Mouse (Mus musculus): ENCODE data around the gene Dmac1.
"Not testable (repeated sequence)": the region's sequence is repeated elsewhere in the genome, so short reads cannot be mapped to it uniquely, and the experiment has no call there.

Gene Dmac1

DNA sequence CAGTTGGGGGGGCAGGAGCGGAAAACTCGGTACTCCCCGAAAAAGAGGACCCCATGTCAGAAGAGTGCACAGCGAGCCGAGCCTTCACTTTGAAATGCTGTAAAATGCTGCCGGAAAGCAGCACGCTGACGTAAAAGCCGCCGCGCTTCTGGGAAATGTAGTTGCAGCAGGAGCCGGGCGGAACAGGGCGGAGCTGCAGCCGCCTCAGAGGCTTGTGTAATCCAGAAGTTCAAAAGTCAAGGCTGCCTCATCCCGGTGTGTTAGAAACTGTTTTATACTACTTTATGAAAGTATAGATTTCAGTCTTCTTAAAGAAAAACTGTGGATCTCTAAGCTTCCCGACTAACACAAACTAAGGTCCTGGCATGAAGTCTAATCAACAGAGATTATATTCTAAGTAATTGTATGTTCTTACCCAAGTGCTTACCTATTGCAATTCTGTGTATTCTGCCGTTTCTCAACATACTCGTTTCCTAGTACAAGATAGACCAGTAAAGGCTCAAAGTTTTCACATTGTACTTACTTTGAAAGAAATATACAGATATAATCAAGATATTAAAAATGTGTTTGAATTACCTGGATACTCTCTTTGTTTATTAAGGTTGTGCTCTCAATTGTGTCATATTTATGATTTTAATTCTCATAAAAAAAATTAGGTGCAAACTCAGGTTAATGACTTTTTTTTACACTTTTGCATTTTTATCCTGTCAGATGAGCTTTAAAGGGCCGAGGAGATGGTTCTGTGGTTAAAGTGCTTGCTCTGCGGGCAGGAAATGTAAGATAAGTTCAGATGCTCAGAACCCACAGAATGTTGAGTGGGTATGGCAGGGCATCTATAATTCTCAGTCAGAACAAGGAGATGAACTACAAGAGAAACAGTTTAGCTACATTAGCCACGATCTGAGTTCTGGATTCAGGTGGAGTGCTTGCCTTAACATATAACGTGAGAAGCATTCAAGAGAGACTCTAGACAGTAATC lies at the start of gene Dmac1:
Dmac1 (minus strand) TSS at position 109 of the 979 bp plus-strand sequence.
- in situ Hi-C loops (cut with MboI, MseI), result no loop called here

DNA sequence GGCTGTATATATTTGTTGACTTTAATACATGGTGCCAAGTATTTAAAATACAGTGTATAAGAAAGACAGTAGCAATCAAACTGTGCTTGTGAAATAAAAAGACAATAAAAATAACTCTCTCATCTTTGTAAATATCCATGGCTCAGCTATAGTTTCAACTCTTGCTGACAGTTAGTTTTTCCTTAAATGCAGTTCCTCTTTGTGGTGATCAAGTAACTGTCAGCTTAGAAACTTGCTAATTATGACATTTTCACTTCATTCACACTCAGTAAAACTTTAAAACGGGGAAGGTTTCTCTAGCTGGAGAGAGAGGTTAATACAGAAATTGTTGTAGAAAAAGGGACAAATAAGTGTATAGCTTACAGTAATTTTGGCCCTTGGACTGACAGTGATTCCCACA lies 37.3 kb upstream of the Dmac1 start:
- in situ Hi-C loops (cut with MboI, MseI), result no loop called here

DNA sequence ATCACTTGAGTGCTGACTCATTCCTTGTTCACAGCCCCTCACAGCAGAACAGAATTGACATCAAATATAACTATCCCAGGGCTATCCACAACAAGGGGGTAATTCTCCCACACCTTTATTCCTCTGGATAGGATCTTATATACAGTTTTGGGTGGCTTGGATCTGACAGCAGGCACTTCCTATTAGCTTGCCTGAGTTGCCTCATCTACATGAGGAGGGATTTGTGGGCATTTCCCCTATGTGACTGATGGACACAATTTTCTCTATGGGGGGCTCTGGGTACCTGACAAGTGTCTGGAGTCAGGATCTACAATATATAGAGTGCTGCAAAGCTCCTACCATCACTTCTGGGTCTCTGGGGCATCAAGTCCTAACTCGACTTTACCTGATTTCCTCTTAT lies 36.9 kb upstream of the Dmac1 start:
- in situ Hi-C loops (cut with MboI, MseI), result no loop called here

DNA sequence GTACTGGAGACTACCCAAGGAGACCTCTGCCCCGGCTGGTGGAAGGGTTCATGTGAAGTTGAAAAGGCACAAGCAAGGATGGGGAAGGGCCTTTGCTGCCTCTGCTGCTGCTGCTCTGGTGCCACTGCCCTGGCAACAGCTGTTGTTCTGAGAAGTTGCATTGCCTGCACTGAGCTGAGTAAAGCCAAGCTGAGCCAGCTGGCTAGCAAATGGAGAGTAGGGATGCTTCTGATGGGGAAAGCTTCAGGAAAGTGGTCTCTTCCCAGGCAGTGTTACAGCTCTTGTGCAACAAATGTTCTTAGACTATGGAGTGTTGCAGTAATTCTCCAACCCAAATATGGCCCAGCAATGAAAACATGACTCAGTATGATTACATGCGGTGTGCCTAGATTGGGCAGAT lies 33.8 kb upstream of the Dmac1 start:
- in situ Hi-C loops (cut with MboI, MseI), result no loop called here

DNA sequence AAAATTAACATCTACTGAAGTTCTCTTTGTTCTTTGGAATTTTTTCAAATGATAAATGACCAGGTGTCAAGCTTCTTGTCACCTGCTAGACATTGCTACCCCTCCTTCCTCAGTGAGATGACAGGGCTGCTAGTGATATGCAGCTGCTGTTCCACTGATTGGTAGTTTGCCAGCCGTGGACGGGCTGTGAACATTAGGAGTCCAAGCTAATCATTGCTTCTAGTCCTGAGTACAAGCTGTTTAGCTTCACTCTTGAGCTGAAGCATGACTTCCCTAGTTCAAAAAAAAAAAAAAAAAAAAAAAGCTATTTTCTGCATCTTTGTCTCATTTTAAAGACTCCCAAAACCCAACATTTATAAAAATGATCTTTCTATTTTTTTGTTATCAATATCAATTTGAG lies 33.2 kb upstream of the Dmac1 start:
- in situ Hi-C loops (cut with MboI, MseI), result no loop called here

DNA sequence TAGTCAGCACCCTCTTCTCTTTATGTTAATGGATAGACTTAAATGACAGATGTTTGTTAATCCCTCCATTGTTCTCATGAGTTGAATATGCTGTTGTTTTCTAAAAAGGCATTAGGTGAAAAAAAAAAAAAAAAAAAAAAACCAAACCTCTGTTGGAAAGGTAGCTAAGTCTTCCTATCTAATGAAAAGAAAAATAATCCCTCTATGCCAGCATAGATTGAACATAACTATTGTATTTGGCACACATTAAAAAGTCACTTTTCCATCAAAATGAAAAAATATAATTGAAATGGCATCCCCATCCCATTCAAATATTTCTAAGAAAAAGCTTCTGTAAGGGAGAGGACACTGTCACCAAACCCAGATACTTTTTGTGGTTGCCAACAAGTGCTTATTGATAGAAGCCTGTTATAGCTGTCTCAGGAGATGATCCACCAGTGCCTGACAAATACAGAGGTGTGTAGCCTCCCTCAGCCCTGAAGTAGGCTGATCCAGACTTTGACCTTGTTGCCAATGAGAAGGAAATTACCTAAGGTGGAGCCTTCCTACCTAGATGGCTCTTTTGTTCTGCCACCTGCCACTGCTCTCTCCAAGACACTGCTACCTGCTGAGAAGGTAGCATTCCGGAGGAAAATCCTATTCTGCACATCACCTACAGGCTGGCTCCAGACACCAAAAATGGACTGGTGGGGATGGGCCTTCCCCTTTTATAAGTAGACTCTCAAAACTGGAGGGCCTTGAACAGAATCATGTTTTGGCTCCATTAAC lies 22.3 kb upstream of the Dmac1 start:
- in situ Hi-C loops (cut with MboI, MseI), result no loop called here

- in situ Hi-C loops (cut with MboI, MseI), result no loop called here
Observed at GRCm38 (mm10) chr4:75292315-75292714, 14.2 kb upstream of the Dmac1 start.

DNA sequence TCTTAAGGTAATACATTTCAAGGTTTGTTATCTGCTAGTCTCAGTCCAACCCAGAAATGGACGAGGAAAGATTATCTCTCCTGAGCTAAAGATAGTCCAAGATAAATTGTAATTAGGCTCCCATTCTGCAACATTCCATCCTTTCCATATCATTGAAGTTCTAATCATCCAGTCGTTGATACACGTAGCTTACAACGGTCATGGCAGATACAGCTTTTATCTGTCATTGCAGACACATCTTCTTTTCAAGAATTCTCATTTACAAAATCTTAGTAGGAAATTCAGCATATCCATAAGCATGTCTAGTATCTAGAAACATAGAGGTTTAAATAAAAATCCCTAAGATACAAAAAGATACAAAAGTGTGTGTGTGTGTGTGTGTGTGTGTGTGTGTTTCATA lies 13.0 kb upstream of the Dmac1 start:
- in situ Hi-C loops (cut with MboI, MseI), result no loop called here

- in situ Hi-C loops (cut with MboI, MseI), result no loop called here
Observed at GRCm38 (mm10) chr4:75277467-75278196, 473 bp downstream of the Dmac1 start.

DNA sequence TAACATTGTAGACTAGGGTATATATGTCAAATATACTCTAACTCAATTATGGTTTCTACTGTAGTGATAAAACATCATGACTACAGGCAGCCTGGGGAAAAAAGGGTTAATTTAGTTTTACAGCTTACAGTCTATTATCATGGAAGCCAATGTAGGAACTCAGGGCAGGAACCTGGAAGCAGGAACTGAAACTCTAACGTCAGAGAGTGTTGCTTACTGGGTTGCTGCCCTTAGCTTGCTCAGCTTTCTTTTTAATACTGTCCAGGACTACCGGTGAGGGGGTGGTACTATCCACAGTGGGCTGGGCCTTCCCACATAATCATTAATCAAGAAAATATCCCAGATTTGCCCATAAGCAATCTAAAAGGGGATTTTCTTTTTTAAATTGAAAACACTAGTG lies 2.4 kb downstream of the Dmac1 start:
- in situ Hi-C loops (cut with MboI, MseI), result no loop called here

DNA sequence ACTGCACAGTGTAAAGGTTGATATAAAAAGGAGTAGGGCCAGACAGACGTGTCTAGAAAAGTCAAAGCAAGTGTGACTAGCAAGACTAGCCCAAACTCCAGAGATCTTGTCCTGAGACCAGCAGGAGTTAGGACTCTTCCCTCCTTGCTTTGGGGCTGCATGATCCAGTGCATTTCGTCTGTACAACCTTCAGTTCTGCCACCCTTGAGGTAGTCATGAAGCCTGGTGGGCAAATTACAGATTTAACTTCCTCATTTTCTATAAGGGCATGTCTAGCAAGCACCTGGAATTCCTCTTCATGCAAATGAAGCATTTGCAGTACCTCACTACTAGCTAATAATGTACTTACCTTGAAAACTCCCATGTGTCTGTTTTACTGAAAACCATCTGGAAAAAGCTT lies 10.2 kb downstream of the Dmac1 start:
- in situ Hi-C loops (cut with MboI, MseI), result no loop called here

DNA sequence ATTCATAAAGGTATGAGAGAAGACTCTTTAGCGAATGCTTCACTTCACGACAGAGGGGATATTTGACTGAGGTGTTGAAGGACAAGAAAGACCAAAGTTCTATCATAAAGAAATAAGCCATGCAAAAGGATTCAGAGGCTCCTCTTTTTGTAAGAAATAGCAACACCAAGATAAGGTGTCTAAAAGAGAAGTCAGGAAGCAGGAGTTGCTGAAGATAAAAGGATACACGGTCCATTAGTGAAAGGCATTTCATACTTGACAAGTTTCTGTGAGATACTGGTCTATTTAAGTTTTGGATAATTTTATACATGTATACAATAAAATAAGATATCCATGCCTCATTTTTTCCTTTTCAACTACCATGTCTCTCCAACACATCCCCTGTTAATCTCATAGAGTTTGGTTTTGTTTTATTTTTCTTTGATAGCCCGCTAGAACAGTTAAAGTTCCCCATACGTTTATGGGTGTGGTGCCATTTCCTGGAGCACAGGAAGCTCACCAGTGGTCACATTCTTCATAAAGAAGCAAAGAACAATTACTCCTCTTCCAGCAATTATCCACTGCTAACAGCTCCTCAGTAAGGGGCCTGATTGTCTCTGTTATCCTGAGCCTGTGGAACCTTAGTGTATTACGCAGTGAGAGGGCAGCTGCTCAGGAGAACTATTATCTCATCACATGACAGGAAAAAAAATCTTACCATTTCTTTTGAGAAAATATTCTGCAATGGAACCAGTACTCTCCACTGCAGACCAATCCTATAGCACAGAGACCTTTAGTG lies 11.1 kb downstream of the Dmac1 start:
- in situ Hi-C loops (cut with MboI, MseI), result no loop called here

DNA sequence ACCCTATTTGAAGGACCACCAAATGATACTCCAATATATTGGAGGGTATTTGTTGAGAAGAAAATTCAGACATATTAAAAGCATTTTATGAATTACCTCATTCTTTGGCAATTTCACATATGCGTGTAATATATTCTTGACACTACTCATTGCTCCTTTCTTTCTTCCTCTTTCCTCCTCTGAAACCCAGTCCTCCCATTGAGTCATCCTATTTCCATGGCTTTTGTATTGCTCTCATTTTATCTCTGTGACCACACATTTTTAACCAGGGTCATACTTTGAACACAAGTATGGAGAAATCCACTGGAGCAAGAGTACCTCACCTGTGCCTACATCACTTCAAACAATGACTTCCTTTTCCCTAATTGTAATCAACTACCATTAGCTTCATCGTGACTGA lies 13.9 kb downstream of the Dmac1 start:
- in situ Hi-C loops (cut with MboI, MseI), result no loop called here

- in situ Hi-C loops (cut with MboI, MseI), result no loop called here
Observed at GRCm38 (mm10) chr4:75263556-75264129, 14.5 kb downstream of the Dmac1 start.

DNA sequence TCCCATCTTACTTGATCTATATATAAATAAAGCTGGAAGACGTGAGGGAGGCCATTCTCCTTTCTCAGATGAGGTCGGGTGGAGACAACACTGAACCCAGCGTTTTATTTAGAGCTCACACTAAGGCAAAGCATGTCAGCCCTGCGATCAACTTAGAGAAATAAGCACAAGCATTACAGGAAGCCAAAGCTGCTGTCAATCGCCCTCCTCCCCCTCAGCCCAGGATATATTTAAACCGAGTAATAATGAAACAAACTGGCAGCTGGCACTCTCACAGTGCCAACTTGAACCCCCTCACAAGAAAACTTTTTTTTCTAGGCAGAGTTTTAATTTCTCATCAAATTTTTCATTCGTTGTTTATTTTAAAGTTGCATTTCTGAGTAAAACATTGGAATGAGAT lies 15.7 kb downstream of the Dmac1 start:
- in situ Hi-C loops (cut with MboI, MseI), result no loop called here

GRCm38 (mm10) chr4:75260156-75260555 lies 17.9 kb downstream of the Dmac1 start:
- in situ Hi-C loops (cut with MboI, MseI), result no loop called here

DNA sequence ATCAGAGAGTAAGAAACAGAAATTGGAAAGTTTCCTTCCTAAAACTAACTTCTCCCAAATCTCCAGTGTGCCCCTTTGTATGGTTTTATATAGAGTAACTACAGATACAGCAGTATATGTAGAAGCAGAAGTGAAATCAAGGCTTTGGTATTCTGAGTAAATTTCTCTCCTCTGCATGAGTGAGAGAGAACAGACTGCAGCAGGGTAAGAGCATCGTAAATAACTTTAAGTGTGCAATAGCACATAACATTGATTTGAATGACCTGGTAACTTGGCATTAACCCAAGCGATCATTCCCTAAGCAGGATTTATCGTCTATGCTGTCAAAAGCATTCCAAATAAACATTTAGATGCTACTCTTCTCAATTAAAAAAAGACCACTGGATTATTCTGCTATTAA lies 18.7 kb downstream of the Dmac1 start:
- in situ Hi-C loops (cut with MboI, MseI), result no loop called here

- in situ Hi-C loops (cut with MboI, MseI), result not testable (repeated sequence)
Observed at GRCm38 (mm10) chr4:75234602-75235001, 43.5 kb downstream of the Dmac1 start.
